Mouse (Mus musculus): Measurements from ENCODE around the gene Nfatc3. TPM values are rescaled to one million over a fixed set of nuclear protein-coding genes. Genes with fewer than 3 reads are reported as not detected.

The Nfatc3 gene
- total RNA-seq, 1 experiment from 2014 or later = 69.7 TPM

DNA sequence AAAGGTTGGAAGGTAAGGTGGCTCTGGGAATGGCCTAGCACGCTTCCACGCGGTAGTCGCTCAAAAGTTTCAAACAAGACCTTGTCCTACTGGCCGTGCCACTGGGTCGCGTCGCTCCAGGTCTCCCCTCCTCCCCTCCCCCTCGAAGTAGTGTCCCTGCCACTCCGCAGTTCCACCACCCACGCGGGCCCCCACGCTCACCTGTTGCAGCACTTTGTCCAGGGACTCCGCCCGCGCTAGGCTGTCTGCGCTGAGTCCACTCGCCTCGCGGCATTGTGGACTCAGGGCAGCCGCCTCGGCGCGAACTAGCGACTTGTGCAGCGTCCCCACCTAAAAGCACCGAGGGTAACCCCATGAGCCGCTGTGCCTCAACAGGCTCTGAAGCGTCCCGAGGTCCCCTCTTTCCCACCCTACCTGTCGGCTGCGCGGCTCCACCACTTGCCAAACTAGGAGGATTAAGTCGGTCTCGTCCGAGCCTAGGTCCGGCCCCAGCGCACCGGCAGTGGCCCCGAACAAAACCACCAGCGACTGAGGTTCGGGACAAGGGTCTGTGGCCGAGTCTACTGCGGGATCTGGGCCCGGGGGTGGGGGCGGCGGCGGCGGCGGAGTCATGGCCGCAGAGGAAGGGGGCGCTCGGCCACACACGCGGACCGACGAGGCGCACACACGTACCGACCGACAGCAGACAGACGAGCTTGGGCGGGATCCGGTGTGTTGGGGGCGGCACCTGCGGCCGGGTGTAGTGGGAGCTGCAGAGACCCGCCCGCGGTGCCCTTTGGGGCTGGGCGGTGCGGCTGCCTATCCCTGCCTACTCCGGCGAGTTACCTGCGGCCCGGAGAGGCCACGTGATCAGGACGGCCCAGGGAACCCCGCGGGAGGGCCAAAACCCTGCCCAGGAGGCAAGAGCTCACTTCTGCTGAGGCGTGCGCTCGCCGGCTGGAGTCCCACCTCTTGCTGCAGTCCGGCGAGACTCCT is 77.8 kb downstream of the Nfatc3 start, which contains the start of gene Esrp2:
Esrp2 (minus strand) TSS at position 819 of the 975 bp plus-strand sequence.
- ATAC-seq (replicated peaks; ENCODE audit: insufficient number of reproducible peaks, low FRiP score, low TSS enrichment, poor library complexity, severe bottlenecking) = no peak

DNA sequence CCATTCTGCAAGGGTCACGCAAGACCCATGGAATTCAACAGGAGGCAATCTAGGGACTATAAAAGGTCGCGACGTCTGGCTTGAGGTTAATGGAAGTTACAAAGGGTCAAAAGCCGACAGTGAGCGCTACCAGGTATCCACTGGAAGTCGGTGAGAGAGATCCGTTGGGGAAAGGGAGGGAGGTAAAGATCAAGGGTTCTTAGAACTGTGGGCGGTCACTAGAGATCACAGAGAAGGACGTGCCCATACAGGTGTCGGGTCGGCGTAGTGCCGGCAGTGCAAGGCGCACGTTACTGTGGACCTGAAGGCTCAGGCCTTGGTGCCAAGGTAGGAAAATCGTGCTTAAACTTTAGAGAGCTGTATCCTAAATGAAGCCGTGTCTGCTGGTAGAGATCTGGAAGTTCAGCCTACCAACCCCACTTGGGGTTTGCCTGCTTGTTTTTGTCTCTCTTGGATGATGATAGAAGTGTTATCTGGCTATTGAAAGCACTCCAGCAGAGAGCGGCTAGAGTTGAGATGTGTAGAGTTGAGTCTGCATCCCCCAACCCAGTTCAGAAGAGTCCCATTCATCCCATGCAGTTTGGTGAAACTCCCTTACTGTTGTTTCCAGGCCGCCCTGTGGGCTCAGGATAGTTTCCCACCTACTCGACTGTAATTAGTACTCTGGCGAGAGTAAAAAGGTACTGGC is 78.7 kb downstream of the Nfatc3 start:
- ATAC-seq (replicated peaks; ENCODE audit: insufficient number of reproducible peaks, low FRiP score, low TSS enrichment, poor library complexity, severe bottlenecking) = no peak

DNA sequence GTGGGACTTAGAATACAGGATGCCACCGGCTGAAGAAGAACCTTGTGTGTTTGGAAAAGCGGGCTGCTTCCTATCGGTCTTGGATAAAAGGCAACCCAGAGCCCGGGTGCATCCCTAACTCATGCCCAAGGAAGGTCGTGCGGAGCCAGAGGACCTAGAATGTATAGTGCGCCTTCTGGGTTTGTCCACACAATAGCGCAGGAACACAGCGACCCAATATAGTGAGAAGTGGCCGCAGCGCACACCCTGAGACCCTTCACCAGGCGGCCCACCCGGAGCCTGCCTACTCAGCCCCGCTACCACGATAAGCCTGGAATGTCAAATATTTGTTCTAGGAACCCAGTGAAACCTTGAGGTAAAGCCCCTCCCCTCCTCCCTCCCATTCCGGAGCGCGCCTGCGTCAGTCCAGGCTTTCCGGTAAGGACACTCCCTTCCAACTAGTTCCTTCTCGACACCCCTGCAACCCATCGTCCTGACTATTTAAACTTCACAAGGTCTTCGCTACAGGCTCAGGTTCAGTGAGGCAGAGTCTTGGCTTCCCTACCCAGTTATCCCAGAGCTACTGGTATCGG is 79.4 kb downstream of the Nfatc3 start:
- ATAC-seq (replicated peaks; ENCODE audit: insufficient number of reproducible peaks, low FRiP score, low TSS enrichment, poor library complexity, severe bottlenecking) = peak; percentile 38; the same call in 1 of the 2 replicates

DNA sequence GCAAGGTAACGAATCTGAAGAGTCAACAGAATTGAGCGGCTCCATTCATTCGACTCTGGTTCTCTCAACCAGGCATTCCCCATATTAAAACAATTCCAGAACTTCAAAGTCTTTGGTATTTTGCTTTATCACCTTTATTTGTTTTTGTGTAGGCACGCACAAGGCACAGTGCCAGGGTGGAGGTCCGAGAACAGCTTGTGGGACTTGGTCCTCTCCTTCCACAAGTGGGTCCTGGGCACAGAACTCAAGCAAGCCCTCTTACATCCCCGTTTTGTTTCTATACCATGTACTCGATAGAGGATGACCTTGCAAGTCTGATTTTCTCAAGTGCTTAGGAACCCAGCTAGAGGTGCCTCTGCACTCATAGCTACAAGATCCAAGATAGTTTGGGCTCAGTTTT is 80.0 kb downstream of the Nfatc3 start:
- ATAC-seq (replicated peaks; ENCODE audit: insufficient number of reproducible peaks, low FRiP score, low TSS enrichment, poor library complexity, severe bottlenecking) = no peak

DNA sequence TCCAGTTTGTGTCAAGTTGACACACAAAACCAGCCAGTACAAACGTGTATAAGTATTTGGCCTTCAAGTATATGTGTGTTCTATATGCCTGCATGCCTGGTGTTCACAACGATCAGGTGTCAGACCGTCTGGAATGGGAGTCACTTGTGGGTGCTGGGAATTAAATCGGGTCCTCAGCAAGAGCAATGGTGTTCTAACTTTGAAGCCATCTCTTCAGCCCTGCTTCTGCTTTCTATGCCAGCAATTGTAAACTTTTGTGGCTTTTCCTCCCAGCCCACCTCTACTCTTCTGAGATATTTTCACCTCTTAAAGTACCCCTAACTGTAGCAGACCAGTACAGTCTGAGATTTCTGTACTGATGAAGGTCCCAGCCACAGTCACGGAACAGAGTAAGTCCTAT is 81.6 kb downstream of the Nfatc3 start:
- no peak for ATAC-seq (replicated peaks; ENCODE audit: insufficient number of reproducible peaks, low FRiP score, low TSS enrichment, poor library complexity, severe bottlenecking)

DNA sequence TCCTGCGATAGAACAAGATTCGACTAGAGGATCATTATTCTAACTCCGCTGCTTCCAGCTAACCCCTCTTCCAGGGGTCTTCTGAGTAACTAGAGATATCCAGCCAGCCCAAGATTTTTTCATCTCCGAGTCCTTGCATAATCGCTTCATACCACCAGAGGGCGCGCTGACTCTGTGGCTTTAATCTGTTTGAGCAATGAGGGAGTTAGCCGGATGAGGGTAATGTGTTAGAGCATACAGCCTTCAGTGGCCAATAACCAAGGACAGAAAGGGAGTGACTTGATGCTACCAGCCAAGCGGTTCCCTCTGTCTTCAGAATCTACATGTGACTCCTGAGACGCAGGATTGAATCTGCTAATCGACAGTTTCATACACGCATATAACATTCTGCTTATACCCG is 82.1 kb downstream of the Nfatc3 start:
- peak; percentile 80 for ATAC-seq (replicated peaks; ENCODE audit: insufficient number of reproducible peaks, low FRiP score, low TSS enrichment, poor library complexity, severe bottlenecking)

DNA sequence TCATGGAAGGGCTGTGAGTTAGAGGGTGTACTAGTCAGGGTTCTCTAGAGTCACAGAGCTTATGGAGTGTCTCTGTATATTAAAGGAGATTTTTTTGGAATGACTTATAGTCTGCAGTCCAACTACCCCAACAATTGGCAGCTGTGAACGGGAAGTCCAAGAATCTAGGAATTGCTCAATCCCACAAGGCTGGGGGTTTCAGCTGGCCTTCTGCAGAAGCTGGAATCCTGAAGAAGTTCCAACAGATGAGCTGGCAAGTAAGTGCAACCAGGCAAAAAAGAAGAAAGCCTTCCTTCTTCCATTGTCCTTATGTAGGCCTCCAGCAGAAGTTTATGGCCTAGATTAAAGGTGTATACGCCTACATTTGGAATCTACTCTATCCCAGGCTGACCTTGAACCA is 86.7 kb downstream of the Nfatc3 start:
- no peak for ATAC-seq (replicated peaks; ENCODE audit: insufficient number of reproducible peaks, low FRiP score, low TSS enrichment, poor library complexity, severe bottlenecking)

DNA sequence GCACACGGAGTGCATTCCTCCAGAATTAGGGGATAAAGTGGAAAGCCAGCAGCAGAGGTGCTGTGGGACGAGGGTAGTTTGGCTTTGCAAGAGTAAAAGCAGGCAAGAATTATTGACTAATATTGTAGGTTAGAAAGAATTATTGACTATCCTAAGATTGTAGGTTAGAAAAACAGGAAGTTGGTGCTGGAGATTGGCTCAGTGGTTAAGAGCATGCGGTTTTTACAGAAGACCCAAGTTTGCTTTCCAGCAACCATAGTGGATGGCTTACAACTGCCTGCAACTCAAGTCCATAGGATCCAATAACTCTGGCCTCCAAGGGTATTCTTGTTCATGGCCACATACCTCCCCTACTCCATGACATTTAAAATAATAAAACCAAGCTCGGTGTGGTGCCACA is 87.4 kb downstream of the Nfatc3 start:
- no peak for ATAC-seq (replicated peaks; ENCODE audit: insufficient number of reproducible peaks, low FRiP score, low TSS enrichment, poor library complexity, severe bottlenecking)

DNA sequence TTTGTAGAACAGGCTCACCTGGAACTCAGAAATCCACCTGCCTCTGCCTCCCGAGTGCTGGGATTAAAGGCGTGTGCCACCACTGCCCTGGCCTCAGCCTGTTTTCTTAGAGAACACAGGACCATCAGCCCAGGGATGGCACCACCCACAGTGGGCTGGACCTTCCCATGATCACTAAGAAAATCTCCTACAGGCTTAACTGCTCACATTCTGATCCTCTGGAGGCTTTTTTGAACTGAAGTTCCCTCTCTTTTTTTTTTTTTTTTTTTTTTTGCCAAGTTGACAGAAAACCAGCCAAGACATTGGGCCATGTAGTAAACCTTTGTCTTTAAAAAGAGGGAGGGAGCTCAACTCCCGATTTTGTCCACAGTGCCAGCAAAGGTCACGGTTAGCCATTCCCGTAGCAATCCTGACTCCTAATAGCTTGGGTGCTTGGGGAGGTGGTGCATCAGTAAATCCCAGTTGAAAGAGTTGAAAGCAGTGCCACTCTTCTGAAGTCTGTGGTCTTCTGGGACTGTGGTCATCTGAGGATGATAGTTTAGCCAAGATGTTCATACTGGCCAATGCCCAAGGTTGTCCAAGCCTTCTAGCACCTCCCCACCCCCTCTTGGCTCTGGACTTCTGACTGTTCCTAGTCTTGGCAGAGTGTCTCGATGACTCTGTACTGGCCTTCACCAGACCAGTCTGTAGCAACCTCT is 89.4 kb downstream of the Nfatc3 start:
- ATAC-seq (replicated peaks; ENCODE audit: insufficient number of reproducible peaks, low FRiP score, low TSS enrichment, poor library complexity, severe bottlenecking) = no peak

DNA sequence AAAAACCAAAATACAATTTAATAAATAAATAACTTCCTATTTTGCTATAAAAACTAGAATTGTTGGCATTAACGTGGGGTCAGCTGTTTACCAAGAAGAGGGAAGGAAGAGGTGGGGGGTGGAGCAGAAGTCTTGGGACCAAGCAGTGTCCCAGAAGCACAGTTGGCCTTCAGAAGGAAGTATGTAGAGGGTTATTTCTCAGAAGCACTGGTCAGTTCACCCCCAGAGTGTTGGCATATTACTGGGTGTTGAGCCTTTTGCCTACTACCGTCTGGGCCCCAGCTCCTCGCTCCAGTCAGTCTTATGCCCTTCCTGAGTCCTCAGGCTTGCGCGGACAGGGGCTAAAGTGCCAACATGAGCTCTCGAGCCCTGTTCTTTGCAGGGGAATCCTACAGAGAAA is 90.4 kb downstream of the Nfatc3 start:
- no peak for ATAC-seq (replicated peaks; ENCODE audit: insufficient number of reproducible peaks, low FRiP score, low TSS enrichment, poor library complexity, severe bottlenecking)

DNA sequence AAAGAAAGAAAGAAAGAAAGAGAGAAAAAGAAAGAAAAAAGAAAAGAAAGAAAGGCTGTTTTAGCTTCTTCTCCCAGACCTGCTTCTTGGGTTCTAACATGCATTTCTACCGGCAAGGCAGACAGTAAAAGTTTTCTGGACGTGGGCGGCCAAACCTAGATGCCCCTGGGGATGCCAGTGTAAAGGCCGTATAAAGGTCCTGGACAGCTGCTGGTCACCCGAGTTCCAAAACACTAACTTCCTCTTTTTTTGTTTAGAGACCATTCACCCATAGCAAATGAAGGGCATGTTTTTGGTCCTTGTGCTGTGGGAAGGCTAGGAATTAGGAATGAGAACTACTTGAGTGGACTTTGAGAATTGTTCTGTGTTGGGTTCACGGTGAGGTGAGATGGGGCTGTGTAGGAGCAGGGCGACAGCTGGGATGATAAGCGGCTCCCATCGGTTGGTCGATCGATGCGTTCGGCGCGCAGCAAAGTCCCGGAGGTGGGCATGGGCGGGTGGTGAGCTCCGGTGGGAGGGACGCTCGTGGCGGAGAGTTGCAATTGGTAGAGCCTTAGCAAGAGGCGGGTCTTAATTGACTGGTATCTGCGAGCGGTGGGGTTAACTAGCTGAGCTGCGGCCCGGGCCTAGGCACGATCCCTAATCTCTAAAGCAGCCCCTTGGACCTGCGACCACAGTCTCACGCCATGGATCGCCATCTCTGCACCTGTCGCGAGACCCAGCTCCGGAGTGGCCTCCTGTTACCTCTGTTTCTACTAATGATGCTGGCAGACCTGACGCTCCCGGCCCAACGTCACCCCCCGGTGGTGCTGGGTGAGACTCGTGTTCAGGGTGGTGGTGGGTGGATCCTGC is 91.4 kb downstream of the Nfatc3 start, which contains the start of gene Pla2g15:
Pla2g15 (plus strand) TSS at position 599 of the 852 bp plus-strand sequence.
- peak; percentile 94 for ATAC-seq (replicated peaks; ENCODE audit: insufficient number of reproducible peaks, low FRiP score, low TSS enrichment, poor library complexity, severe bottlenecking)

DNA sequence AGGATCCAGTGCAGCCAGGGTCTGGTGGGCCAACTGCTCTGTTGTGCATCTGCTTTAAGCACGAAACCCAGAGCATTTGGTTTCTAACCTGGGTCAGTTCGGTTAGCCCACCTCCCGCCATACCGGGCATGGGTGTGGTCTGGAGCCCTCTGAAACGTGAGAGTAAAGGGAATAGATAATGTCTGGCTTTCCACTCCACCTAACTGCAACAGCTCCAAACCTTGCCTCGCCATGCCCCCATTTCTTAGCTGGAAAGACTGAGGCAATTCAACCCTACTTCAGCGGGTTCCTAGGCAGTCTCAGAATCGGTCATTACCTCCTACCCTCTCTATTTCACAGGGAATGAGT is 92.0 kb downstream of the Nfatc3 start:
- no peak for ATAC-seq (replicated peaks; ENCODE audit: insufficient number of reproducible peaks, low FRiP score, low TSS enrichment, poor library complexity, severe bottlenecking)

DNA sequence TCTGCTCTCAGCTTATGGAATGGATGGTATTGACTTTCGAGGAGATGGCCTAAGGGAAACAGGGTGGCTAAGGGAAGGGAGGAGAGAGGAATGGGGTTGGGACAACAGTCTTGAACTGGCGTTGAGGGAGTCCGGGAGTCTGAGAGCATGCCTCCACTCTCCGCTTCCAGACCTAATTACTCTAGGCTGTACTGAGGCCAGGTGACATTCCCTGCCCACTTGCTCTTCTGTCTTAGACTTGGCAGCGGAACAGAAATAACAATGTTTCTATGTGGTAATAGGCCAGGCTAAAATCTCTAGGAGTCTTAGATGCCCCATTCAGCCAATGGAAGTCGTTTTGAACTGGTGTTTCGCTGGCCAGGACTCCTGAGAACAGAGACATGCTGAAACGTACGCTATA is 92.4 kb downstream of the Nfatc3 start:
- no peak for ATAC-seq (replicated peaks; ENCODE audit: insufficient number of reproducible peaks, low FRiP score, low TSS enrichment, poor library complexity, severe bottlenecking)

DNA sequence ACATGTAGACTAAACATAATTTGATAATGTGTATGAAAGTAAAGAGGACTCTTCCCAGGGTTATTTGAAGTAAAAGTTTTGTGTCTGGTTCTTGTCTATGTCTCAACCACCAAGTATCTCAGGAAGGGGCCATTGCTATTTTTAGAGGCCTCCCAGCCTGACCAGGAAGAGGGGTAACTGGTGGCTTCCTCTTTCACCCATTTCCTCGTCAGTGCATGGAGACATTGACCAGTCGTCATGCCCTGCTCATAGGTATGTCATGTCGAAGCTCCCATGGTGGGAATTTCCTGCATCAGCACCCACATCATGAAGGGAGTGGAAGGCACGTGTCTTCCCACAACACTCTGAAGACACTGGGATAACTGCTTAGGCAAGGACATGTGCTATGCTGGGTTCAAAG is 94.2 kb downstream of the Nfatc3 start:
- ATAC-seq (replicated peaks; ENCODE audit: insufficient number of reproducible peaks, low FRiP score, low TSS enrichment, poor library complexity, severe bottlenecking) = no peak

DNA sequence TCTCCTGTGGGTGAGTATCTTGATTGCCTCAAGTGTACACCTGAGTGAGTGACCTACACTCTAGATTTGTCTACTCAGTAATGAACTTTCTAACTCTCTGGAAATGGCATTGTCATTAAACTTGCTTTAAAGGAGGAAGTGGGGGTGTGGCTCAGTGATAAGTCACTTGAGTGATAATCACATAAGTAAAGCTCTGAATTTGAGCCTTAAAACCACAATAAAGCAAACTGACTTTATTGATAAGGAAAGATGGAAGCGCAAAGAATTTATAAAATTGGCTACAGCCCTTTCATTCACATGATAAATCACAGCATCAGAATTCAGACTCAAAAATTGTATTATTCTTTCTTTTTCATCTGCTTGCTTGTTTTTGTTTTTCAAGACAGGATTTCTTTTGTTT is 98.8 kb downstream of the Nfatc3 start:
- ATAC-seq (replicated peaks; ENCODE audit: insufficient number of reproducible peaks, low FRiP score, low TSS enrichment, poor library complexity, severe bottlenecking) = no peak

DNA sequence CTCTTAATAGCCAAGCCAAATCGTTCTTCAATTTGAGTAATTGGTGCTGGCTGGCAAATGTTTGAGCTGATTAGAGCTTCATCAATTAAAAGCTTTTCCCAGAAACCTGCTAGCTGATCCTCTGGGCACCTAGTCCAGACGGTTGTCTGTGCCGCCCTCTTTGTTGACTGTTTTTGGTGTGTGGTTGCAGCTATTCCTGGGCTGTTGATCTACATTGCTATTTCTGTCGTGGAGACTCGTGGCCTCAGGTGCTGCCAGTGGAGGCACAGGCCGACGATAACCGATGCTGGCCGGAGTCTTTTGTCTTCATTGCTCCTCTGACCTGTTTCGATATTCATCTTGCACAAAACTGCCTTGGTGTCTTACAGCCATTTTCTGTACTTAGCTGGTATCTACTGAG is 99.7 kb downstream of the Nfatc3 start:
- ATAC-seq (replicated peaks; ENCODE audit: insufficient number of reproducible peaks, low FRiP score, low TSS enrichment, poor library complexity, severe bottlenecking) = no peak

DNA sequence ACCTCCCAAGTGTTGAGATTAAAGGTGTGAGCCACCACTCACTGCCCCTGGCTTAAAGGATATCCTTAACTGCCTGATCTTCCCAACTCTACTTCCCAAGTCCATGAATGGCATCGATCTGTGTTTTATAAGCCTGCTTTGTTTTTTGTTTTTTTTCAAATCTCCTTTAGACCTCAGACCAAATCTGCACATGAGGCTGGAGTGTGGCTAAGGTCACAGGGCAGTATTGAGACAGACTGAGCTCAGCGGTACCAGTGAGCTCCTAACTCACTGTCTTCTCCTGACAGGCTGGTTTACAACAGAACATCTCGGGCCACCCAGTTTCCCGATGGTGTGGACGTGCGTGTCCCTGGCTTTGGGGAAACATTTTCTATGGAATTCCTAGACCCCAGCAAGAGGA is 101.2 kb downstream of the Nfatc3 start:
- no peak for ATAC-seq (replicated peaks; ENCODE audit: insufficient number of reproducible peaks, low FRiP score, low TSS enrichment, poor library complexity, severe bottlenecking)

DNA sequence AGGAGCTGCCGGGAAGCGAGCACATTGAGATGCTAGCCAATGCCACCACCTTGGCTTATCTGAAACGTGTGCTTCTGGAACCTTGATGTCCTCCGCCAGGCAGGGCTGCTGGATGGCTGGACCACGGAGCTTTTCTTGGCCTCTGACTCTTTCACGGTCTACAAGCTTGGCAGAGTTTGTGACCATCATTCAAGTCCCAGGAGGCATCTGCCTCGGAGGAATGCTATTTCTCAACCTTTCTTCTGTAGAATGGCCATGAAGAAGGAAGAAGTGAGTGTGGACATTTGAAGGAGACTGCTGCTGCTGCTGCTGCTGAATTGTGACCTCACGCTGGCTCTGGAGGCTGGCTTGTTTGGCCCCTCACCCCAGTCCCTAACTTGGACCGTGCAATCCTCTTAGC is 104.6 kb downstream of the Nfatc3 start:
- ATAC-seq (replicated peaks; ENCODE audit: insufficient number of reproducible peaks, low FRiP score, low TSS enrichment, poor library complexity, severe bottlenecking) = no peak
